Mouse (Mus musculus) lung, postnatal 25 days (tissue): Measurements from ENCODE around the gene Nptn.

Experiments used
- DNase-seq: peaks from one replicate; pipeline ENCODE4 v3.0.0; 2022; ENCODE audit warnings: low spot score

The Nptn gene

DNA sequence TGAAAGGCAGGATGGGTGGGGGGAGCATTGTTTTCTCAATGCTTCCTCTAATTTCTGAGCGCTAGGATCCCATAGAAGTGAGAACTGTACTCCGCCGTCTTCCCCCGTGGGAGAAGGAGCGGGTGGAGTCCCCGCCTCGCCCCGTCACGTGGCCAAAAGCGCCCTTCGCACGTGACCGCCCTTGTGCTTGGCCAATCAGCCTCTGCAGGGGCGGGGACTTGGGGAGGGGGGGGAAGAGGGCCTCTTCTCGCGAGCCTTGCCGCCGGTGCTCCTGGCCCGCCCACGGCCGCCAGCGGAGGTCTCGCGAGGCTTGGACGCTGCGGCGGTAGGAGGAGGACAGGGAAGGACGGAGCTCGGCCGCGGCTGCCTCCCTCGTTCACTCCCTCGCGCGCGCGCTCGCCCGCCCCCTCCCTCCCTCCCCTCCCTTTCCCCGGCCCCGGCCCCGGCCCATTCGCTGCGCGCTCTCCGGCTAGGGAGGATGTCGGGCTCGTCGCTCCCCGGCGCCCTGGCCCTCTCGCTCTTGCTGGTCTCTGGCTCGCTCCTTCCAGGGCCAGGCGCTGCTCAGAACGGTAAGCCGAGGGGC lies at the start of gene Nptn:
Gene Nptn (plus strand): TSS at position 283 of the 583 bp plus-strand sequence.
- DNase-seq: peak; percentile 98

DNA sequence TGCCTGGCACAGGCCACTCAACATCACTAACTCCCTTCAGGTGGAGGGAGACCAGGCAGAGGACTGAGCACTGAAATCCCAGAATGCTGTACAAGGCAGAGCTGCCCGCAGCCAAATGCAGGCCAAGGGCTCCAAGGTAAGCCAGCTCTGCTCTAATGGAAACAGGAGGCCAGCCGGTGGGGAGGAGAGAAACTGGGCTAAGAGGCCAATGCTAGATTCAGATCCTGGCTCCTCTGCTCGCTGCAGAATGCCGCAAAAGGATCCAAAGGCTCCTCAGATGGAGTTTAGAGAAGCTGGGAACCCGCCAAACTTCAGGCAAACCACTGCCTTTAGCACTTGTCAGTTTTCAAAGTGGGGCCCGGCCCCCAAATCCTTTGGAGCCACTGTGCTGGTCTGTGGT lies 48.7 kb upstream of the Nptn start:
- no peak for DNase-seq

DNA sequence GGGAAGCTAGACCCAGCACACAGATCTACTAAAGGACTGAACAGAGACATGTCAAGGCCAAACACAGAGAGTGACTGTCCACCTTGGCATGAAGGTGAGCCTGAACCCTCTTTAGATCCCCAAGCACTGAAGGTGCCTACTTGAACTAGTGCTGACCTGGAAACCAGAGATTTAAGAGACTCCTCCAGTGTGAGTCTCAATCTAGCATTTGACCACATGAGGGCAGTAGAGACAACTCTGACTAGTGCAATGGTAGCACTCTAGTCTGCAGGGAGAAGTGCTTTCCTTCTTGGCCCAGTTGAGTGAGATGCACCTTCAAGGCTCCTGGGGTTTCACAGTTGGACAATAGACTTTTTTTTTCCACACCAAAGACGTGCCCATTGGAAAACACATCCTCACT lies 47.3 kb upstream of the Nptn start:
- DNase-seq: peak; percentile 69

DNA sequence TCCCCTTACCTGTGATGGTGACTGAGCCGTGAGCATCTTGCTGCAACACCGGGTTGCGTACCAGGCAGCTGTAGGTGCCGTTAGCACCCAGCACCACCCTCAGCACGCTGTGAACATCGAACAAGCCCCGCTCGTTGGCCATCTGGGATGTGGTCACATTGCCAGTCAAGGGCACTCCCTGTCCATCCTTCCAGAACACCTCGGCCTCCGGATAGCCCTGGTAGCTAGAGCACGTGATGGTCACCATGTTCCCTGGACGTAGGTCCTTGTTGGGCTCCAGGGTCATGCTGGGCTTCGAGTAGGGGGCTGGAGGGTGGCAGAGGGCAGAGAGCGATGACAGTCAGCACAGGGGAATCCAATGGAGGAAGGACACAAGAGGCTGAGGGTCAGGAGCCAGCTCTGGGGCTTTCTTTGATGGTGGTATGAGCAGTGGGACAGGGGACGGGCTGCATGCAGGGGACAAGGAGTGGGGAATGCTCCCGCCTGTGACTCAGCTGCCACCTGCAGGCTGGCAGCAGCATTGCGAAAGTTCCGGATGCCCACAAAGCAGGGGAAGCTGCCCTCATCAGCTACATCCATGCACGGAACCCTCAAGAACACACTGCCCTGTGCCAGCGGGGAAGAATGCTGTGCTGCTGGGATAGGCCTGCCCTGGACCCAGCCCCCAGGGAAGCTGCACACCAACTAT lies 46.4 kb upstream of the Nptn start:
- DNase-seq: no peak

DNA sequence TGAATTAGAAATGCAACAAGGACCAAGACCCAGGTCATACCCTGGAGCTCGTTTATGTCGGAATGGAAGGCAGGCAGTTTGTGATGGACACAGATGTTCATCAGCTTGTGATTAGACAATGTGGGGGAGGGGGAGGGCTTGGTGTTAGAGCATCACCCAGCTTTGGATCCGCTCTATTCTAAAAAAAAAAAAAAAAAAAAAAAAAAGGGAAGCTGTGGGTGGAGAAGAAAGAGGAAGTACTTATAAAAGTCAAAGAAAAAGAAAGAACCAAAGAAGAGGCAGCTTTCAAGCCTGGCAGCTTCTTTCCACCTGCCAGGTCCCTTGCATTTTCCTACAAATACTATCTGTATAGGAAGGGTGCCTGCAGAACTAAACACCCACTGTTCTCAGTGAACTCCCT lies 44.3 kb upstream of the Nptn start:
- DNase-seq: no peak

DNA sequence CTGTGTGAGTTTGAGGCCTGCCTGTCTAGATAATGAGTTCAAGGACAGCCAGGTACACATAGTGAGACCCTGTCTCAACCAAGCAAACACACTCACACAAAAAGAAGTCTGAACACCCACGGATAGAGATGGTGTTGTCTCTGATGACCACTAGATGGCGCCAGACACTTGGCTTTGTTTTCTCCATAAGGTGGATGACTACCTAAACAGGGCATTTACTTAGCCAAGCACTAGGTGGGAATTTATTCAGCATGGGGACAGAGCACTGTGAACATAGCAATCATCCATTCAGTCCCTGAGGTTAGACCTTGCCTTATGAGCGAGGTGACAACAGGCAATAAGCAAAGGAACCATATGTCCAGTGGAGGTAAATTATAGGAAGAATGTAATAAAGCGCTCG lies 42.2 kb upstream of the Nptn start:
- peak; percentile 43 for DNase-seq

DNA sequence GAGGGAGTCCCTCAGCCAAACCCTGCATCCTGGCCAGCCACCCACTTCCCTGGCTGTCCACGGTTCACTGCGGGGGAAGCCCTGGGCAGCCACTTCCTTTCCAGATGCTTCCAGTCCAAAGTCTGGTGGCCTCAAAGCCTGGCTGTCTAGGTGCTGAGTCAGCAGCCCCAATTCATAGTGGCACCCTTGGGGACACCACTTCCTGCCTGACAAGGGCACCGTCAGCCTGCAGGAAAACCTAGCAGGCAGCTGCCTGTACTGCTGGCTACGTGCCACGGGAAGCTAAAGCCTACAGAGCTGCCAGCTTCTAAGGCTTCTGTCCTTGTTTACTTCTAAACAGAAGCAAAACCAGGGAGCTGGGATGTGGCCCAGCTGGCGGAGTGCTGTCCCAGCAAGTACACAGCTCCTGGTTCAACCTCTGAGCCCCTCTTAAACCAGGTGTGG lies 40.1 kb upstream of the Nptn start:
- DNase-seq: peak; percentile 84

DNA sequence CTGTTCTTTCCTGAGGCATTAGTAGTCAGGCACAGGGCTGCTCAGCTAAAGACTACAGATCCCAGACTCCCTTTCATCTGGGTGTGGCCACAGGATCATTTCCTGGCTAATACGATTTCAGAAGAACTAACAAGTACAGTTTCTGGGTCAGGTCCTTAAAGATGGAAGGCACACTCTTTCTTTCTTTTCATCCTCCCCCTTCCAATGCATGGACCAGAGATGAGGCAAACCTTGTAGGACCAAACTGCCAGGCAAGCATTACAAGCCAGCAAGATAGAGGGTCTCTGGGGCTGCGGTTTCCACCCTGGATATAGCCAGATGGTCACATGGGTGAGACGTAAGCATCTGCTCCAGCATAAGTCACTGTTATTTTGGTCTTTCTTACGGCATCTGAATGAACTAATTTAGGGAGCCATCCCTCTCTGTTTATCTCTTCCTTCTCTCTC lies 37.1 kb upstream of the Nptn start:
- peak; percentile 12 for DNase-seq

DNA sequence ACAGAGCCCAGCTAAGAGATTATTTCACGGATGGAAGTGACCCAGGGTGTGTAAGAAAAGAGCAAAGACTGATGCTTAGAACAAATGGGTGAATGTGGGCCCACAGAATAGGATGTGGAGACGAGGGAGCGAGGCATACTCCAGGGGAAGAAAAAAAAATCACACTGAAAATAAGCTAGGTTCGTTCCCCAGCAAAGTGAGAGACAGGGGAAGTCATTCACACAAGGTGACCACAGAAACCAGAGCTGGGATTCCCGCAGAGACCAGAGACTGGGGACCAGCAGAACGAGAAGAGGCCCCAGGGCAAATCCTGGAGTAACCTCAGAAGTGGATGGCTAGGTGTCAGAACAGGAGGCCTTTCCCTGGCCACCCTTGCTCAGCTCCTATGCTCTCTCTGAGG lies 36.6 kb upstream of the Nptn start:
- DNase-seq: no peak

DNA sequence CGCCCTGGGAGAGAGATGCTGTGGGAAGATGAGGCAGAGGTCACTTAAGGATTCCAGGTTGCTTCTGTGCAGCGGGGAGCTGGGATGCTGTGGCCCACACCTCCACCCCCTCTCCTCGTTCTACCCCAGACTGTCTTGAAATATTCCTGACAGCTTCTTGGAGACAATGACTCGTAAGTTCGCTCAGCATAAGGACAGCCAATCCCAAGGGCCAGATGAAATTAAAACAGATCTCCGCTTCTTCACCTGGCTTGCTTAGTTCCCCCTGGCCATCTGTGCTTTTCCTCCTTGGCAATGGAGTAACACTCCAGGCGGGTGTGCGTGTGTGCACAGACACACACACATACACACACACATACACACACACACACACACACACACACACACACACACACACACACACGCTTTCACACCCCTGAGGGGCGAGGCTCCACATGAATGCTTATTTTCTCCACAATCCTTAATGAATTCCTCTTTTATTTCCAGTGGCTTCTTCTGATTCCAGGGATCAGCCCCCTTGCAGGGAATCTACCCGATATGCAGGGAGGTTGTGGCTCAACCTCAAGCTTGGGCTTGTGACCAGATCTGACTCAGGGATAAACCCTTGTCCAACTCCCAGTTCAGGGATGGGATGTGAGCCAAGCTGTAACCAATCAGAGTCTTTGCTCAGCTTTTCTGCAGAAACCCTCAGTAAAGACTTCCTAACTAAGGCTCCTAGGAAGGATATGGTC lies 35.2 kb upstream of the Nptn start:
- no peak for DNase-seq

DNA sequence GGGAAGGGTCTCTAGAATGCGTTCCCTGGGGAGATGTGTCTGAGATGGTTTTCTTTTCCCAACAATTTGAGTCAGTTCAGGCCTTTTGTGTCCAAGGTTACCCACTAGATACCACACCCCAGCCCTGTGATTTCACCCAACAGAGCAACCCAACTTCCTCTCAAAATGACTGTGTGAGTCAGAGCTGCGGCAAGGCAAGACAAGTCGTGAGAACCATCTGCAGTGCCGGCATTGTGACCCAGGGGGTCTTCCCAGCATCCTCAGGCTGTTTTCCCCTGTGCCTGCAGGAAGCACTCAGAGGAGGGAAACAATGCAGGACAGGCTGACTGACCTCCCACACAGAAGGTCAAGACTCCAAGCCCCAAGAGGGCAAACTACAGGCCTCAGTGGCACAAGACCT lies 33.1 kb upstream of the Nptn start:
- DNase-seq: no peak

DNA sequence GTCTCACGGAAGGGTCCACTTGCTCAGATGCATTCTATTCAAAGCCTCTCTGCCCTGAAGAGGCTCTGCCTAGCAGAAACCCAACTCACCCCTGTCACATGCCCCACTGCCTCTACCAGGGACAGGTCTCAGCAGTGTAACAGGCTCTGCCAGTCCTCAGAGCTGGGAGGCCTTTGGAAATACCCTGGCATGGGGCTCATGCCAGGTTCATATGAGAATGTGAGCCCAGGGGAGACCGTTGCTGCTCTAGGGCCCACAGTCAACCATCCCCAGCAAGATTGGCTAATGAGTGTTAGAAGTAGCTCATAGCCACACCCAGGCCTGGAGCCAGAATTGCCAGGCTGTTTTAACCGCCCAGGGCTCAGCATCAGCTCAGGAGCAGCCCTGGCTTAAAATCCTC lies 32.3 kb upstream of the Nptn start:
- no peak for DNase-seq

DNA sequence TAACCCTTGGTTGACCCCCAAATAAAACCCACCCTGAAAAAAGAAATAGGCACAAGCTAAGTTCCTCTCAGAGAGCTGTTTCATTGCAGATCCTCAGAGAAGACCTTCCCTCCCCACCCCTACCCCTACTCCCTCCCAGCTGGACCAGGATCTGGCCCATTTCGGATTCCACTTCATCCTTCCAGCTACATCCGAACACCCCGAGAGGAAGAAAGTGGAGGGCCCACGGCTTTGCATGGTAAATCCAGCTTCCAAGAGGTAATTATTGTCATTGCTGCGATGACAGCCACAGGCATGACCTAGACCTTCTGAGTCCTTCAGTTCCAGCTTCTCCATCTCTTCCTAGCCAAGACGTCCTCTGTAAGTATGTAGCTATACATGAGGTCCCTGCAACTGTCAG lies 31.1 kb upstream of the Nptn start:
- DNase-seq: no peak

DNA sequence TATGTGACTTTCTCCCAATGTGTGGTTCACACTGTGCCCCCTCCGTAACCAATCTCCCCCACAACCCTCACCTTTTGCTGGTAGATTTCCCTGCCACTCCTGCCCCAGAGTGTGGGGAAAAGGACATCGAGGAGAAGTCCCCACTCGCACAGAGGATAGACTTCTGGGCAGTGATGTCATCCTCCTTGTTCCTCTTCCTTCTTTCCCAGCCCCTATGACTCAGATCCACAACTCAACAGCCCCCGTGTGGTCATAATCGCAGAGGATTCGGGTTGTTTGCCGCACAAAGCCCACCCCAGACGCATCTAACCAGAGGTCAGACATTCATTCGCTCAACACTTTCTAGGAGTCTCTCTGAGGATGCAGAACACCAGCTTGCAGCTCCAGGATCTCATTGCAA lies 30.0 kb upstream of the Nptn start:
- no peak for DNase-seq

DNA sequence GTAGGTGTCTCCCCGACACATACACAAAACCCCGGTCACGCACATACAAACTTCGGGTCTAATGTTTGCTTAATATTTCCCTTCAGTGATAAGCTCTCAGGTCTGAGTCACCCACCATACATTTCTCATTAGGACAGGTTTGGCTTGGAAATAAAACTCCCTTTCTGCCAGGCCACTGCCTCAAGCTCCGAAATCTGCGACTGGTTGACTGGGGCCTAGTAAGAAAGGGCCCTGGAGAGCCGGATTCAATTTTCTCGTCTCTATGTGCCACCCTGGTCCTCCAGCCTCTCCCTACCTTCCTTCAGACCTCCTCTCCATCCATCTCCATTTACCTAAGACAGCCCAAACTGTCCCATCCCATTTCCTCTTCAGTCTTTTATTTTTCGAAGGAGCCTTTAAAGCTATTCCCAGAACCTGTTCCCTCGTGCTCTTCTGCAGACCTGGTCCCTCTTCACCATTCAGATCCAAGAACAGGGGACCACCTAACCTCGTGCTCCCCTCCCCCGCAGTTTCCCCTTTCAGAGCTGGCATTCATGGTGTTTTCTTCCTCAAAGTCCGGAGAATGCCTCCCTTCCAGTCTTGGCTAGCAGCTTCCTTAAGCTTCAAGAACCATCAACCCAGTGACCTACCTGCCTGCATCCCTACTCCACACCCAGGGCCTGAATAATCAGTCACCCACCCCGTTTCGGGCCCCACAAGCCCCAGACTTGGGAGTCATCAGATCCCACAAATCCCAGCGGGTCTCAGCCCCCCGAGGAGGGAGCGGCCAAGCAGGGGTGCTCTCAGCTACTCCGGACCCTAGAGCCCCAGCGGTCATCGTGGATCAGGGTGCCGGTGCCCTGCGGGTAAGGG lies 27.8 kb upstream of the Nptn start:
- no peak for DNase-seq

DNA sequence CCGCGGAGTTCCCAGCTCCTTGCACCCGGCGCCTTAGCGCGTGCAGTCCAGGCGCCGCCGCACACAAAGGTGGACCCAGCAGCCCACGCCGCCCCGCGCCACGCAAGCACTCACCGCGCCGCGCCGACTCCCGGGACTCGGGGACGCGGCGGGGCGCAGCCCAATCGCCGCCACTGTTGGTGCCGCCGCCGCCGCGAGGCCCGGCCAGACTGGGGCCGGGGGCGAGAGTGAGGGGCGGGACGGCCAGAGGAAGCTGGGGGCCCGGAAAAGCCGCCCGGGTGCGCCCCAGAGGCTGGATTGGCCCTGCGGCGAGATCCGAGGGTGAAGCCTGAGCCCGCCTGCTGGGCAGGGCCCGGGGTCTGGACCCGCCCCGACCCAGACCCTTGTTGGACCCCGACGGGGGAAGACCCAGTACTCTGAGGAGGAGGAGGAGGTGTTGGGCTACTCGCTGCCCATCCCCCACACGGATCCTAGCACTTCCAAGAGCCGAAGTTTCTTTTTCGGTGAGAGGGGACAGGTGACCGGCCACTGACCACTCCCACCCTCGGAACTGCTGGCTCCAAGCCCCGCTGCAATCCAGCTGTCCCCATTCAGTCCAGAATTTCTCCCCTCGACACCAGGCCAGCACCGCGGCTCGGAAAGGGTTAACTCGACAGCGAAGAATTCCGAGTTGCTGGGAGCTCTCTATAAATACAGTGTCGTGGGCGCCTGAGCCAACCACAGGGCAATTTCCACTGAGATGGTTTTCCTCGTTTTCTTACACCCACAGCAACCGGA lies 26.9 kb upstream of the Nptn start, which contains the start of gene Cd276:
Gene Cd276 (minus strand): TSS at position 530 of the 777 bp plus-strand sequence.
- peak; percentile 47 for DNase-seq

DNA sequence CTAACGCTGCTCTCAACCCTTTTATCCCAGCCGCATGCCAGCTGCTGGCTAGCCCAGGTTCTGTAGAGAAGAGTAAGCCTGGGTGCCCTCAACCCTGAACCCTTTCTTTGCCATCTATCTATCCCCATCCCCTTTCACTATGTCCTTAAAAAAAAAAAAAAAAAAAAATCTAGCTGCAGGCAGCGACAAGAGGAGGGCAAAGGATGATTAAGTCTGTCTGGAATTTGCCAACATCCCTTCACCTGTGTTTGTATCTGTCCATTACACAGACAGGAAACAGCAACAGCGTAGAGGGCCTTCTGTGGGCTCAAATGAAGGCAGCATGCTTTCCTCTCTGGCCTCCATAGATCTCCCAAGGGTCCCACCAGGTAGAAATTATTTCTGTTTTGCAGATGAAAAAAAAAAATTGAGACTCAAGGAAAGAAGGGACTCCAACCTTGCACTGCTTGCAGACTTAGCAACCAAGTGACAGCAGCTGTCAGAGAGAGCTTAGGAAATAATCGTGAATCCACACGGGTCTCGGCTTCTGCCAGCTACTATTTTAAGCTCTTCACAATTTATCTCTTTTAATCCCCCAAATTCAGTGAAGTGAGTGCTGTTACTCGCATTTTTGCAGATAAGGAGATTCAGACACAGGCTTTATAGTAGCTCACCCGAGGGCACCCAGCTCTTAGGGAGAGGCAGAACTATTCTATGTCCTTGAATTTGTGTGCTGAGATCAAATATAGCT lies 26.2 kb upstream of the Nptn start:
- no peak for DNase-seq

DNA sequence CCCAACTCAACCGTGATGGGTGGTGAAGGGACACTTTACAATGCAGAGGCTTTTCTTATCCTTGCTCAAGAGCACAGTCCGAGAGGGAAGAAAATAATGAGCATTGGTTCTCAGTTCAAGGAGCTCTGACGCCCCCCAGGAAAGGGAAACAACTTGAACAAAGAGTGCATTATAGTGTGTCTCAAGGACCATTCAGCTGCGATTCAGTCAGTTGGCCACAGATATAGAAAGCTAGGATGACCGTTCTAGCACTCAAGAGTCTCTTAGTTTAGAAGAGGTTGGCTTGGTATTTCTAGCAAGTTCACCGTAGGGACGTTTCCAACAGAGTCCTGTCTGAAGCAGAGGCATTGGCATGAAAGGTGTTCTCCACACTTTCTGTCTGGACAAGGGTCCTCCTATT lies 25.4 kb upstream of the Nptn start:
- DNase-seq: no peak

DNA sequence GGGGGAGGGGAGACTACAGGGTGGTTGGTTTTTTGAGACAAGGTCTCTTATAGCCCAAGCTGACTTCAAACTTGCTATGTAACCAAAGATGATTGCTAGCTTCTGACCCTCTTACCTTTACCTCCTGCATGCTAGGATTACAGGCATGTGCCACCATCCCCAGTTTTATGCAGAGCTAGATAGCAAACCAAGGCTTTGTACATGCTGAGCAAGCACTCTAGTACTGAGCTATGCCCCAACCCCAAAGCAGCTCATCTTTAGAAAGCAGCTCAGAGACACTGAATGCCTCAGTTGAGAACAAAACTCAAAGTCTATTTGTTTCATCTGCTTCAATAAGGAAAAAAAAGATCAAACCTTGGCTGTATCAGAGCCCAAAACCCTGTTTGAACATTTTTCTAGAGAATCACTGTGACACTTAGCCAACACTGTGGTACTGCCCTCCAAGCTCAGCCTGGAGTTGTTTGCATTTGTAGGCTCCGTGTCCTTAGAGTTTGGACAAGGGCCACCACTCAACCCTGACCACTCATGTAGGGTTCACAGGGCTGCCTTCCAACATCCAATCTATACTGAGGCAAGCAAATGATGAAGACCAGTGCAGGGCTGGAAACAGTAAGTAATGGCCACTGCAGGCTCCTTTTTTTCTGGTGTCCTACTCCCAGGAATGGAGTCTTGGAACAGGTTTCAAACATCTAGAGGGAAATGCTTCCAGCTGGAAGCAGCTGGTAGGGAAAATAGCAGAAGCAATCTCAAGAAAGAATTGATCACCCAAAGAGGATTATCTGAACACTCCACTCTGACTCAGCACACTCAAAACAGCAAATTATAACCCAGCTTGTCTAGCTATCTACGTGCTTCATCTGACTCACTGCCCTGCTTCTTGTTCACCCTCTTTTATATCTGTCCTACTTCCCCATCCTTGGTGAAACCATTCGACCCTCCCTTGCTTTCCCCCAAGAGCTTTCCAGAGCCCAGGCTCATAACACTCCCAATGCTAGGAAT lies 24.3 kb upstream of the Nptn start:
- DNase-seq: peak; percentile 38

DNA sequence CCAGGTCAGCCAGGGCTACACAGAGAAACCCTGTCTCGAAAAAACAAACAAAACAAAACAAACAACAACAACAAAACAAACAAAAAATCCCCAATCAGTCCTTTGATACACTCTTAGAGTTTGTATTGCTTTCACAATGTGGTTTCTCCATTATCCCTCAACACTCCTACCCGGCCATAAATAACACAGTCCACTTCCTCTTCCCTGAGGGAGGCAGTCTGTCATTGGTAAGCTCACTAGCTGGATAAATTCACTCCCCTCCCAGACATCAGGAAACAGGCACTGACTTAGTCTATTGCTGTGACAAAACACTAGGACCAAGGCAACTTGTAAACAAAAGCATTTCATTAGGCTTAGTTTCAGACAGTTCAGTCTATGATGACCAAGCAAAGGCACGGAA lies 21.8 kb upstream of the Nptn start:
- no peak for DNase-seq
